Mouse (Mus musculus) thymus, postnatal 36 days (tissue): Measurements from ENCODE around the gene Itgax.

Experiments
- DNase-seq, 2 experiments: peaks; one replicate each; pipeline ENCODE4 v3.0.0; 2022; ENCODE audit warnings: mixed read lengths in 2 of 2

The Itgax gene

GRCm38 (mm10) chr7:128164001-128164400, 34.7 kb downstream of the Itgax start:
- DNase-seq = no peak

- no peak for DNase-seq
Observed at GRCm38 (mm10) chr7:128166391-128166790, 37.0 kb downstream of the Itgax start.

DNA sequence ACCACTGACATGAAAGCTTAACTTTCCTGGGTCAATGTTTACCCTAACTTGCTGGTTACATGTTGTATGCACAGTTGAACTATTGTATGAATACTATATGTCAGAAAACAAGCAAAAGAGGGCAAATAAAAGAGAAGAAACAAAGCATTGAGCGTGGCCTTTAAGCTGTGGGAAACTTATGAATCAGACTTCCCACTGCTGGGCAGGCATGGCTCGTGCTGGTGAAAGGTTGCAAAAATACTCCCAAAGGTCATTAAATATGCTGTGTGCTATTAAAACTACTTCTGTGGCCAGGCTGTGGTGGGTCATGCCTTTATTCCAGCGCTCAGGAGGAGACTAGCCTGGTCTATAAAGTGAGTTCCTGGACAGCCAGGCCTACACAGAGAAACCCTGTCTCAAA, 40.6 kb downstream of the Itgax start:
- DNase-seq = no peak

- DNase-seq = no peak
Observed at GRCm38 (mm10) chr7:128178385-128178784, 49.0 kb downstream of the Itgax start.

GRCm38 (mm10) chr7:128180126-128180525, 50.8 kb downstream of the Itgax start:
- peak; percentile 32 to 47 for DNase-seq

- DNase-seq = peak; percentile 45 to 57
Observed at GRCm38 (mm10) chr7:128180546-128180945, 51.2 kb downstream of the Itgax start.

- peak; percentile 63 to 72 for DNase-seq
Observed at GRCm38 (mm10) chr7:128181691-128182090, 52.3 kb downstream of the Itgax start.
